Mouse (Mus musculus) lung, postnatal 25 days (tissue): ENCODE measurements around the gene Fam227a.
A peak's percentile ranks its signal among the peaks of the same experiment; 100 is the strongest.
"Not testable (repeated sequence)": the region's sequence is repeated elsewhere in the genome, so short reads cannot be mapped to it uniquely, and the experiment has no call there.

Source experiments
- DNase-seq: peaks from one replicate; pipeline ENCODE4 v3.0.0; 2022; ENCODE audit warnings: low spot score

Fam227a gene

DNA sequence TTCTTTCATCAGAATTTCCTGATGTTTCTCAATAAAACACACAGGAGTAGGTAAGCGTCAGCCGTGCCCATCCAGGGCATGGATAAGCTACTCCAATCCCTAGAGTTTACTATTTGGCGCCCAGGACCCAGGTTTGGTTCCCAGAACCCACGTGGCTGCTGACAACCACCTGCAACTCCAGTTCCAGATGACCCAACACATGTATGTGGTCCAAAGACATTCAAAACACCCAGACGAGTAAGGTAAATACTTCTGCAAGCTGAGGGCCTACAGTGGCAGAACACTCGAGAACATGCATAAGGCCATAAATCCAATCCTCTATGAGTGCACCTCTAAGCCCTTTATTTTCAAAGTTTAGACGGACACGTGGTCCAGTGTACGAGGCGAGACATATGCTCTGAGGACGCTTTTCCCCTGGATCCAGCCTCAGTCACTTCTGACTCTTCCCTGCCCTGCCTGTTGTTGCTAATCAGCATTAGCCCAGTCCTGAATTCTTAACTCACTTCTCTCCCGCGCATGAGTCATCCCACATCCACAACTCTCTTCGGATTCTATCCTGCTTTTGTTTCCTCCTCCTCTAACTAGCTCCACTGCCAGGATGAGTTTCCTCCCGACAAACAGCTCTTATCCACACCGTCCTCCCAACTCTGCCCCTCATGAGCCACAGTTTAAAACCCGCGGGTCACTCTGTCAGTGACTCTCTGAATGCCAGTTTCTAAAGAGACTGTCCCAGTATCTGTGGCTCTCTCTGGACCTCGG, 25.1 kb upstream of the Fam227a start:
- DNase-seq, result no peak

DNA sequence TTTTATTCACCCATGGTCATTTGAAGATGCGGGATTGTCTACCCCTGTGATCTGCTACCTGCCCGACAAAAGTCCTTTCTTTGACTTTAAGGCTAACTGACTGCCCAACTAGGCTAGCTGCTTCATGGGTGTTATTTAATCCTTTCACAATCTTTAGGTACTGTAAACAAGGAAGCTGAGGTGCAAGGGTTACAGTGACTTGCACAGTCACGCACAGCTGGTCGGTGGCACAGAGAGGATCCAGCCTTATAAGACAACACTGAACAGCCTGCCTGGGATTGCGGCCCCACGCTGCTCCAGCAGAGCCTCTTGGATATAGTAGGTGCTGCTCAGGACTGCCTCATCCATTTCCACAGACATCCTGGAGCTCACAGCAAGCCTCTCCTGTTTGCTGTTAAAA, 24.4 kb upstream of the Fam227a start:
- DNase-seq, result peak; percentile 22

DNA sequence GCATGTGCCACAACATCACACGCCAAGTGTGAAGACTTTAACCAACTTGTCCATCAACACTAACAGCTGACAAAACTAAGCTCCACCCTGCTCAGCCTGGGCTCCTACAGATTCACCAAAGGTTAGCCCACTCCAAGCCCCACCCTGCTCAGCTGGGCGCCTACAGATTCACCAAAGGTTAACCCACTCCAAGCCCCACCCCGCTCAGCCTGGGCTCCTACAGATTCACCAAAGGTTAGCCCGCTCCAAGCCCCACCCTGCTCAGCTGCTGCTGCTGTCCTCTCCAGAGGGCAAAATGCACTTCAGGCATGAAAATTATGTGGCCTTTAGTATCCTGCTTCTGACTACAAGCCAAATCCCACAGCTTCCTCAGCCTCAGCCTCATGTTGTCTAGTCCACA, 23.2 kb upstream of the Fam227a start:
- no peak for DNase-seq

DNA sequence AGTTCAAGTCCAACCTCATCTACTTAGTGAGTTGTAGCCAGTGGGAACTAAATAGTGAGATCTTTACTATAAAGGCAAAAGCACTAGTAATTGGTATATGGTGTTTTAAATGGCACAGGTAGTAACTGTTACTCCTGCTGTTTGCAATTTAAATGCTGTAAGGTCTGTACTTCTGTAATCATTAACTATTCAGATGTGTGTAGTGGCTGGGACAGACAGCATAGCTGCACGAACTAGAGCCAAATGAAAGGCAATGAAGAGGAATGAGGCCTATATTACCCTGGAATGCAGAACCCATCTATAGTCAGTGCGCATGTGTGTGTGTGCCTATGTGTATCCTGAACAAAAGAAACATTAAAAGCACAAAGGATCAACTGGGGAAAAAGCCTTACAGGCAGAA, 19.2 kb upstream of the Fam227a start:
- DNase-seq, result no peak

DNA sequence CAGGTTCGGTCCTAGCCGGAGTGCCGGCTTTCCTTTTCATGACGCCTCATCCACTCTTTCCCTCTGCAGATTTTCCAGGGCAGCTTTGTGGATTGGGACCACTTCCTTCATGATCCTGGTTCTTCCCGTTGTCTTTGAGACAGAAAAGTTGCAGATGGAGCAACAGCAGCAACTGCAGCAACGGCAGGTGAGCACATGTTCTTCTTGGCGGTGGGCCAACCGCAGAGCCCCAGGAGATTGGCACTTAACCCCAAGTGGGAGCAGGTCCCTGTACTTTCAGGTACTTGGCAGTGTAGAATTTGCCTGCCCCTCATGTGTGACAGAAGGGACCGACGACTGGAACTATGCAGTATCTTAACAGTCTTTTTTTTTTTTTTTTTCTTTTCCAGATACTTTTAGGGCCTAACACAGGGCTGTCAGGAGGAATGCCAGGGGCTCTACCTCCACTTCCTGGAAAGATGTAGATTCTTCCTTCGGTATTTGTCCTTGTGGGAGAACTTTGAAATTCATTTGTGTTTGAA, 13.1 kb upstream of the Fam227a start:
- DNase-seq, result not testable (repeated sequence)

DNA sequence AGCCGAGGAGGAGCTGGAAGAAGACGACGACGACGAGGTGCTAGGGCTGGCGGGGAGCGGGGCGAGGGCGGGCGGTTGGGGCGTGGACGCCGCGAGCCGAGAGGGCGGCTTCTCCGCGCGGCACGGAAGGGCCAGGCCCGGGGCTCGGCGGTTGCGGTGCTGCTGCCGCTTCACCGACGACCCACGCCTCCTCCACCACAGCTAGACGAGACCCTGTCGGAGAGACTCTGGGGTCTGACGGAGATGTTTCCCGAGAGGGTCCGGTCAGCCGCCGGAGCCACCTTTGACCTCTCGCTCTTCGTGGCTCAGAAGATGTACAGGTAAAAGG, 12.2 kb upstream of the Fam227a start:
- DNase-seq, result no peak

DNA sequence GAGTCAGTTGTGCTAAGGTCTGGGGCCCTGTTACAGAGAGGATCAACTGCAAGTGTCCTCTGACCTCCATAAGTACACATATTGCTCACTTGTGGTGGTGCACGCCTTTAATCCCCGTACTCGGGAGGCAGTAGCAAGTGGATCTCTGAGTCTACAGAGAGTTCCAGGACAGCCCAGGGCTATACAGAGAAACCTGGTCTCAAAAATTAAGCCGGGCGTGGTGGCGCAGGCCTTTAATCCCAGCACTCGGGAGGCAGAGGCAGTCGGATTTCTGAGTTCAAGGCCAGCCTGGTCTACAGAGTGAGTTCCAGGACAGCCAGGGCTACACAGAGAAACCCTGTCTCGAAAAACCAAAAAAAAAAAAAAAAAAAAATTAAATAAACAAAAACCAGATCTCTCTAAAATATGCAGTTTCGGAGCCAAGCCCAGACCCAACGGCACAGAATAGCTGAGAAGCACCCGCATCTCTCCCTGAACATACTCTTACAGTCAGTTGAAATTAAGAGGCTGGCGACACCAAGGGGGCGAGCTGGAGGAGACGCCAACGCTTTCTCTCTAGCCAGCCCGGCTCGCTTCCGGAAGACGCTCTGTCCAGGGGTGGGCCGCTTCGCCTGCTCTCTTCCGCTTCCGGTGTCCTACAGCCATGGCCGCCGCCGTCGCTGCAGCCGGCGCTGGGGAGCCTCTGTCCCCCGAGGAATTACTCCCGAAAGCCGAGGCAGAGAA, 11.7 kb upstream of the Fam227a start, which contains the start of gene Tomm22:
Gene Tomm22, plus strand, starts transcription at position 613 of the 723 bp plus-strand sequence.
- peak; percentile 93 for DNase-seq

DNA sequence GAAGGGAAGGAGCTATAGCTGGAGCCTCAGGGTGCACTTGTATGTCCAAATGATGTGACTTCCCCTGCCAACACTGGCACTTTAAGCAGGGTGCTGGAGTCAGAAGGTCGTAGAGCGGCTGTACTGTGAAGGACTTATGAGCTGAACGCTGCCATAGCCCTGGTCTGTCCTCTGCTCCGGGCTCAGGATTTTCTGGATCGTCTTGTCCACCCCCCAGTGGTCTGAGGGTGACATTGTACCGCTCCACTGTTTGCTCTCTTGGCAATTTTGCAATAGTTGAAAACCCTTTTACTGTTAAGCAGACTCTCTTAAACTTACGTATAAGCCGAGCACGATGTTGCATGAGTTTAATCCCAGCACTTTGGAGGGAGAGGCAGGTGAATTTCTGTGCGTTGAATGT, 10.4 kb upstream of the Fam227a start:
- DNase-seq, result peak; percentile 44

DNA sequence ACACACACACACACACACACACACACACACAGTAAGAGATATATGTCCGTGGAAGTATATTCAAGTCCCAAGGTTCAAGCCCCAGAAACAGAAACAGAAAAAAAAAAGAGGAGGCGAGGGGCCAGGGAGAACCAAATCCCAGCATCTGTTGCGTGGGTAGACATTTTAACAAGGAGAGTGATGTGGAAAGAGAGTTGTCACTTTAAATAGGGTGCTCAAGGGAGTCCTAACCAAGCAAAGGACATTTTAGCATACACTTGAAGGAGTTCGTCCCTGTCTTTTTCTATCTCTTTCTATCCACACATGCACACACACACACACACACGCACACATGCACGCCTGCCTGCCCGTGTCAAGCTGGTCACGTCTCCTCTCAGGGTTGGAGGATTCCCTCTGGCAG, 5.9 kb upstream of the Fam227a start:
- DNase-seq, result no peak

DNA sequence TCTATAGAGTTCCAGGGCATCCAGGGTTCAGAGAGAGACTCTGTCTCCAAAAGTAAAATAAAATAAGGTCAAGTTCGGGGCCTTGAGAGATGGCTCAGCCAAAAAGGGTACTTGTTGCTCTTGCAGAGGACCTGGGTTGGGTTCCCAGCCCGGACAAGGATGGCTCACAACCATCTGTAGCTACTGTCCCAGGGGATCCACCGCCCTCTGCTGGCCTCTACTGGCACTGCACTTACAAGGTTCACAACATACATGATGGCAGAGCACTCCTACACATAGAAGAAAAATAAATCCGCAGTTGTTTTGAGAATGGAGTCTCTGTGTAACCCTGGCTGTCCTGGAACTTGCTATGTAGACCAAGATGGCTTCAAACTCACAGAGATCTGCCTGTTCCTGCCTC, 3.1 kb upstream of the Fam227a start:
- no peak for DNase-seq

DNA sequence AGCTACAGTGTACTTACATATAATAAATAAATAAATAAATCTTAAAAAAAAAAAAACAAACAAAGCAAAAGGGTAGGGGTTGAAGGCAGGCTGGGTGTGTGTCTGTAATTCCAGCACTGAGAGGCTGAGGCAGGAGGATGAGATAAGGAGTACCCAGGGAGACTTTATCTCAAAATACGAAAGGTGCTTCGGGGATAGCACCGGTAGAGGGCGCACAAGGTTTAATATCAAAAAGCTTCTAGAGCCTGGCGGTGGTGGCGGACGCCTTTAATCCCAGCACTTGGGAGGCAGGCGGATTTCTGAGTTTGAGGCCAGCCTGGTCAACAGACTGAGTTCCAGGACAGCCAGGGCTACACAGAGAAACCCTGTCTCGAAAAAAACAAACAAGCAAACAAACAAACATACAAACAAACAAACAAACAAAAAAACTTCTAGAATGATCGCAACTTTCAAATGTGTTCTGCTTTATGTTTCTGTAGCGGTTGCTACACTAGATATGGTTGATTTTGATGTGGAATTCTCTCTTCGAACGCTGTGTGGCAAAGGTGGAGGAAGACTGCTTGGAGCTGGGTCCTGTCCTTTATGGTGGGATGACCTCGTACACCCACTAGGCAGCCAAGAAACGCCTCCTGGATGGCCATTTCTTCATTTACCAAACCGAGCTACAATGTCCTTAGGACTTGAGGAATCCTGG, 772 bp downstream of the Fam227a start:
- peak; percentile 89 for DNase-seq

DNA sequence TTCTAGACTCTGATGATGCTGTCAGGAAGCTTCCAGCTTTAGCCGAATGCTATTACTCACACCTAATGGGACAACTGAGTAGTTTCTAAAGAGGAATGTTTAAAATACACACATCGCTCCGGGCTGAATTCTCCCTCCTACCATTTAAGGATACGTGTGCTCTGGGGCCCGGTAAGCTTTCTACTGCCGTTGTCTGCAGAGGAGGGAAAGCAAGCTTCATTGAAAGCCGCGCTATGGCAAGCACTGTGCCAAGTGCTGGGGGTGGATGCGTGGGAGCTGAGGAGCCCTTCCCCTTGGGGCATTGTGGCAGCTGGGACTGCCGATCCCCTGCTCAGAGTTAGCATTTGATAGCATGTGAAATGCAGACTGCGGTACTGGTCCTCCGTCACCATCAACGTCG, 2.3 kb downstream of the Fam227a start:
- DNase-seq, result no peak

DNA sequence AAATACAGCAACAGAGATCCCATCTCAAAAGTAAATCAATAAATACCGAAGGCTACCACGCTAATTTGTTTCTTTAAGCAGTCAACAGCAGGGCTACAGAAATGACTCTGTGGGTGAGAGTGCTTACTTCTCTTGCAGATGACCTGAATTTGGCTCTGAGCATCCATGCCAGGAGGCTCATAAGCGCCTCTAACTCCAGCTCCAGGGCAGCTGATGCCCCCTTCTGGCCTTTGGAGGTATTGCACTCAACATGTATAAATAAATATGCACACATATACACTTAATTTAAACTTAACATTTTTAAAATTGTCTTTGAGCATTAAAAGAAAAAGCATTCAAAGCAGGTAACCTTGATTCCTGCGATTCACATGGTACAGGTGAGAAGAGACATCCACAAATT, 7.3 kb downstream of the Fam227a start:
- no peak for DNase-seq

DNA sequence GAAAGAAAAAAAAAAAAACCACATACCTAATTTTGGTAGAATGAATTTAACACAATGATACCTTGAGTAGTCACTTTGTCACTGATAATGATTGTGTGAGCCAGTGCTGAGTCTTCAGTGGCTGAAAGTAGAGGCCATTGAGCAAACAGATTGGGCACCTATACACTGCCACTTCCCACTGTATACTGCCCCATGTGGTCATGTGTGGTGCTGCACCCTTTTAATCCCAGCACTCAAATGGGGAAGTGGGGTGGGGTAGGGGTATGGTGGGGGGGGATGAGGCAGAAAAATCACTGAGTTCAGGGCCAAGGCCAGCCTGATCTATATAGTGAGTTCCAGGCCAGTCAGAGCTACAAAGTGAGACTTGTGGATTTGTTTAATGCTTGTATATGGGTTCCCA, 8.2 kb downstream of the Fam227a start:
- DNase-seq, result peak; percentile 45

DNA sequence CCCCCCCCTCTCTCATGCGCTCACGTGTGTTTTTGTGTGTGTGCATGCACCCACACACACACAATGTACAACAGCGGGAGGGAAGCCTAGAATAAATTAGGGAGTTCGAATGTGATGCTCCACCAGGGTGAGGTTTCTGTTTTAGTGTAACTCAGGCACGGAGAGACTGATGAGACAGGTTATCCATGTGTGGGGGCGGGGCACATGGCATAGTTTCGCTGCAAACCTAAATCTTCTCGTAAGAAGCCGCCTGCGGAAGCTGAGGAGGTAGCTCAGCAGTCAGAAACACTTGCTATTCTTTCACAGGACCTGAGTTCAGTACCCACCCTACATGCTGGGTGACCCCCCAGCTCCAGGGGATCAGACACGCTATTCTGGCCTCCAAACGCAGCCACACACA, 10.6 kb downstream of the Fam227a start:
- no peak for DNase-seq

DNA sequence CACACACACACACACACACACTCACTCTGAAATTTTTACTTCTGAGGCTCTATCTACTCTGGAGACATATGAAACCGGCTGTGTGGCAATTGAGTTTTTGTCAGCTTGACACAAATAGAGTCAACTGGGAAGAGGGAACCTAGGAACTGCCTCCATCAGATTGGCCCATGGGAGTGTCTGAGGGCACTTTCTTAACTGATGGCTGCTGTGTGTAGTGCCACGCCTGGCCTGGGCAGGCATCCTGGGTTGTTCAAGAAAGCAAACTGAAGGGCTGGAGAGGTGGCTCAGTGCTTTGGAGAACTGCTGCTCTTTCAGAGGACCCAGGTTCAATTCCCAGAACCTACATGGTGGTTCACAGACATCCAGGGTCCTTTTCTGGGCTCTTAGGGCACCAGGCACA, 13.3 kb downstream of the Fam227a start:
- DNase-seq, result no peak

DNA sequence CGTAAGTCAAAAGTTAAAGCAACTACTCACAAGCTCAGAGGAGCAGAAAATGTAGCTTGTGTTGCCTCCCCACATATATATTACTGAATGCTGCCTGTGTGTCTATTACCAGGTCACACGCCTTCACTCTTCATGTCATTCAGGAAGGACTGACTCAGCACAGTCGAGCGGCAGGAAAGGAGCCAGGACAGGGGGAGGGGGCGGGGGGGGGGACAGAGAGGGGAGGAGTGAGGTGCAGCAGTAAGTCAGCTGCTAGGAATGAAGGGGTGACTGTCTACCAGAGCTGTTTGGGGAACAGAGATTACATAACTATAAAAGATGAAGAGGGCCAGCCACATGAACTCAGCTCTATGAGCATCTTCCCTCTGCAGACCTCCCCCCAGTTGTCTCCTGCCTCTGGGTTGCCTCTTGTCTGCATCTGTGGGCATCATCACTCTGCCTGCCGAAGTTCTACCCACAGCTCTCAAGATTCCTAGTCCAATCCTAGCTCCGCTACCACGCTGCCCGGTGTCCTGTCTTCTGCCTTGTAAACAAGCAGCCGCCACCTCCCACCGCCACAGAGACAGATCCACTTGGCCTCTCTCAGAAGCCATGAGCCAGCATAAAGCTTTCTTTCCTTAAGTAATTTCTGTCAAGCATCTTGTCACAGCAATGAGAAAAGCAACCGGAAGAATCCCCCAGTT, 17.5 kb downstream of the Fam227a start:
- DNase-seq, result no peak

DNA sequence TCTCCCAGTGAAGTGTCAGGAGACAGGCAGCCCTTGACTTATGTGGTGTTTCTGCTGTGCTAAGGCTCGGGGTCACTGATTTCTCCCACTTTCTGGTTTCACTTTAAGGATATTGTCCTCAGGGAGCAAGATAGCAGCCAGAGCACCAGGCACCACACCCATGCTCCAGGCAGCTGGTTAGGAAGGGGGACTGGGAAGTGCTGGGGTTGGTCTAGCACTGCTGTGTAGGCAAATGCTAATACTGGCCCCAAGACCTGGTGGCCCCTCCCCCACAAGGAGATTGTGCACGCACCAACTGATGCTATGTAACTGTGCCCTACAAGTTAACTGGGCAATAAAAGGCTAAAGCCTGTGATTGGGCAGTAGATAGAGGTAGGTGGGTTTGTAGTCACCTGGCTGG, 28.3 kb downstream of the Fam227a start:
- DNase-seq, result no peak

DNA sequence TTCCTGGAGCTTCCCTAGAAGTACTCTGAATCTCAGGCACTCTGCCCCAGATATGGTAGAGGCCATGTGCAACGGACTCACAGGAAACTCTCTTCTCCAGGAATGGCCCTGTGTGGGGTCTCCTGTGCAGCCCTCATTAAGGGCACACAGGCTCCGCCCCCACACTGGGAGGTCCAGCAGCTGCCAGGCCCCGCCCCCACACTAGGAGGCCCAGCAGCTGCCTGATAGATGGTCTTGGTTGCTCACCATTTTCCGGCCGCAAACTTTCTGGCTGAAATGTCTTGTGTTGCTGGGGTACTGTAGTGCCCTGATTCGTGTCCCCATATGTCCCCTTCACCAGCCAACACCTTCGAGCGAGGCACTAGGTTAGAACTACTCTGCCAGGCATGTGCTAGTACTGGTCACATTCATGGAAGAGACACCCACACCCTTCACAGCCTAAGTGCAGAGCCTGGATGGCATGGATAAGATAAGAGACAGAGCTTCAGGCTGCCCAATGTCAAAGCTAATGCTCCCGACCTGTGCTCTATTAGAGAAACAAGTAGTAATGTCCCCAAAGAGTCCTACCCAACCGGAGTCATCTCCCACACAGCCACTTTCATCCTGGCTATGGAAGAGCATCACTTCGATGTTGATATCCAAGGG, 38.9 kb downstream of the Fam227a start:
- DNase-seq, result no peak

DNA sequence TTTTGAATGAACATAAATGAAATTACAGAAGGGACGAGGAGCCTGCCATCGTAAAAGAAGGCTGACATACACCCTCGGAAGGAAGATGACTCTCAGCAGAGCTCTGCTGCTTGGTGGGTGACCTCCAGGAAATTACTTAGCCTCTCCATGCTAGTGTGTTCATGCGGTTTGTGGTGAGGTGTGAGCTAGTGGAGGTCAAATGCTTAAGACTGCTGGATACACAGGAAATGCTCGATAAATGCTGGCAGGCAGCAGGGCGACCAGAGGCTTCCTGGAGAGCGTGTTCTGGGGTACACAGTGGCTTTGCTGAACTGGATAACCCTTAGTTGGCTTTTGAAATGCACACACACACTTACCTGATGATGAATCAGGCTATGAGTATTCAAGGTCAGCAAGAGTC, 40.3 kb downstream of the Fam227a start:
- DNase-seq, result no peak

DNA sequence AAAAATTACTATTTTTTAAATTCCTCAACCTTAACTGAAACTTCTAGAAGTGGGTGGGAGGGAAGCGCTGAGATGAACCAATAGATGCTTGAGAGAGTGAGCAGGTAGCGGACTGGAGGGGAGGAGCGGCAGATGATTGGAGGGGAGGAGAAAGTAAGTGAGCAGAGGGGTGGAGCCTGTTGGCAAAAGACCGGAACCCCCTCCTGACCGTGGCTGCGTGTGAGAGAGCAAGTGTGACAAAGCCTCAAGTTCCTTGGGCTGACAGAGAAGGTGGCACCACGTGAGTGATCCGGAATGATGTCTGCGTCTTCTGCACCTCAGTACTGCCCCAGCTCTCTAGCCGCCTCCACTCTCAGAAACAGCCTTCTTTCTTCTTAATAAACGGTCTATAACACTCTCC, 41.6 kb downstream of the Fam227a start:
- DNase-seq, result no peak

DNA sequence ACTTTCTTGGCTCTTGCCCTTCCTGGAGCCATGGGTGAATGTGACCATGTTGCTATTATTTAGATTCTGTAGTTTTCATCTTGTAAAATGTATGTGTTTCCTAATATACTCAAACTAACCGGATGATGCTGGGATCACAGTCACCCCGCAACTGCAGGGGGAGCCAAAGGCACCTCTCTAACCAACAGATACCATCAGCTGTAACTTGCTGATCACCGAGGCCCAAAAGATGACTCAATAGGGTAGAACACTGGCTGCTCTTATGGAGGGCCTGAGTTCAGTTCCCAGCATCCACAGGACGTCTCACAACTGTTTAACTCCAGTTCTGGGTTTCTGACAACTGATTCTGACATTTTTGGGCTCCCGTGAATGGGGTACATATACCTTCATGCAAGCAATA, 42.0 kb downstream of the Fam227a start:
- DNase-seq, result no peak
